Mouse (Mus musculus) intestine, postnatal 0 days (tissue): ENCODE results near the gene Tuba3a. TPM values are rescaled to one million over a fixed set of nuclear protein-coding genes. Genes with fewer than 3 reads are reported as not detected.

Source experiments
- ATAC-seq: fragments of 200-750 bp; cut with Nextera tagmentation; 2 replicates; pipeline ENCODE4 v1.8.0; 2017; ENCODE audit warnings: mild to moderate bottlenecking, moderate TSS enrichment, moderate library complexity
- H3K27ac ChIP-seq: fragments of 300-500 bp; sonication (generic); 2 replicates; pipeline ENCODE4 v1.5.1; 2014; ENCODE audit warnings: mild to moderate bottlenecking, low read depth, low read length, moderate library complexity
- H3K27me3 ChIP-seq: fragments of 300-500 bp; sonication (generic); replicated peaks from 2 replicates; pipeline ENCODE4 v1.6.1; 2014; ENCODE audit warnings: low read length, mixed read lengths; ENCODE audit not compliant: control insufficient read depth, insufficient read depth
- H3K36me3 ChIP-seq: fragments of 300-500 bp; sonication (generic); 2 replicates; pipeline ENCODE4 v1.6.1; 2014; ENCODE audit warnings: mild to moderate bottlenecking, moderate library complexity; ENCODE audit not compliant: control insufficient read depth, insufficient read depth
- H3K4me1 ChIP-seq: fragments of 300-500 bp; sonication (generic); replicated peaks from 2 replicates; pipeline ENCODE4 v1.6.1; 2014; ENCODE audit warnings: antibody characterized with exemption, low read length, mixed read lengths; ENCODE audit not compliant: control insufficient read depth, insufficient read depth
- H3K4me2 ChIP-seq: fragments of 300-500 bp; sonication (generic); replicated peaks from 2 replicates; pipeline ENCODE4 v1.6.1; 2014; ENCODE audit warnings: low read depth, mild to moderate bottlenecking, moderate library complexity
- H3K4me3 ChIP-seq: fragments of 300-500 bp; sonication (generic); 2 replicates; pipeline ENCODE4 v1.5.1; 2014; ENCODE audit warnings: low read depth, low read length
- H3K9ac ChIP-seq: fragments of 300-500 bp; sonication (generic); 2 replicates; pipeline ENCODE4 v1.6.1; 2014; ENCODE audit warnings: mild to moderate bottlenecking, low read depth, low read length
- H3K9me3 ChIP-seq: fragments of 300-500 bp; sonication (generic); 2 replicates; pipeline ENCODE4 v1.6.1; 2016; ENCODE audit warnings: mixed run types; ENCODE audit not compliant: control insufficient read depth
- CTCF ChIP-seq: sonication (generic); IDR thresholded peaks from 2 replicates; pipeline ENCODE4 v1.5.1; 2016; ENCODE audit warnings: low read depth, mild to moderate bottlenecking, control low read depth, antibody characterized with exemption, moderate library complexity
- WGBS: fragments of 180-500 bp; shearing (Covaris S2); extraction: QIAGEN DNeasy Blood & Tissue Kit; methylation state at CpG from one replicate; pipeline ENCODE4 v1.1.7; 2014; 5-methylcytosine and 5-hydroxymethylcytosine counted together
- polyA plus RNA-seq: library from polyadenylated mRNA; unstranded; fragments of >200 nt; fragmentation: Nextera tagmentation; extraction: Ambion mirVana; gene quantifications from 2 replicates; pipeline ENCODE4 v1.2.1, GENCODE M21; 2015

The Tuba3a gene
- polyA plus RNA-seq, 1 experiment from 2014 or later = not detected

GRCm38 (mm10) chr6:125252711-125253110 lies 33.1 kb downstream of the Tuba3a start:
- H3K36me3 ChIP-seq = no peaks in the 10 kb centered on the region
- TF ChIP-seq CTCF = no peak
- H3K27me3 ChIP-seq = no peaks in the 10 kb centered on the region
- 83% methylated on average over 8 of the region's 8 CpGs for WGBS
- no peak for ATAC-seq
- no peak overlapping the region for H3K27ac ChIP-seq
- 0 out of 2 replicates have a peak, but pooled peaks cover 3% of the 10 kb centered on the region for H3K4me1 ChIP-seq
- H3K9ac ChIP-seq = no peak overlapping the region
- no peak overlapping the region for H3K4me3 ChIP-seq
- H3K9me3 ChIP-seq = no peaks in the 10 kb centered on the region
- no peak overlapping the region for H3K4me2 ChIP-seq

- H3K4me3 ChIP-seq = no peak overlapping the region
- no peaks in the 10 kb centered on the region for H3K27me3 ChIP-seq
- H3K9me3 ChIP-seq = no peaks in the 10 kb centered on the region
- H3K4me1 ChIP-seq = no peaks in the 10 kb centered on the region
- H3K9ac ChIP-seq = no peak overlapping the region
- H3K36me3 ChIP-seq = no peaks in the 10 kb centered on the region
- 91% methylated on average over 3 of the region's 3 CpGs for WGBS
- no peak overlapping the region for H3K4me2 ChIP-seq
- ATAC-seq = no peak
- H3K27ac ChIP-seq = no peak overlapping the region
- no peak for TF ChIP-seq CTCF
These were observed 33.6 kb downstream of the Tuba3a start for GRCm38 (mm10) chr6:125252285-125252684.

- Histone ChIP-seq H3K4me2 (no peak overlapping the region), H3K9ac (no peak overlapping the region), H3K27me3 (no peaks in the 10 kb centered on the region), H3K27ac (no peak overlapping the region), H3K36me3 (no peaks in the 10 kb centered on the region), H3K9me3 (no peaks in the 10 kb centered on the region), H3K4me1 (no peaks in the 10 kb centered on the region), H3K4me3 (no peak overlapping the region)
- TF ChIP-seq CTCF = no peak
- no peak for ATAC-seq
- WGBS = 39% methylated on average over 1 of the region's 1 CpGs
These were observed 41.3 kb downstream of the Tuba3a start for GRCm38 (mm10) chr6:125244551-125244950.

- Histone ChIP-seq H3K27me3 (no peaks in the 10 kb centered on the region), H3K4me2 (no peak overlapping the region), H3K9me3 (no peaks in the 10 kb centered on the region), H3K9ac (no peak overlapping the region), H3K27ac (no peak overlapping the region), H3K4me1 (no peaks in the 10 kb centered on the region), H3K4me3 (no peak overlapping the region), H3K36me3 (no peaks in the 10 kb centered on the region)
- ATAC-seq = no peak
- 79% methylated on average over 8 of the region's 8 CpGs for WGBS
- no peak for TF ChIP-seq CTCF
These were observed 44.3 kb downstream of the Tuba3a start for GRCm38 (mm10) chr6:125241566-125241965.

GRCm38 (mm10) chr6:125240617-125241016 lies 45.2 kb downstream of the Tuba3a start:
- Histone ChIP-seq H3K4me2 (no peak overlapping the region), H3K4me3 (no peak overlapping the region), H3K9me3 (no peaks in the 10 kb centered on the region), H3K36me3 (no peaks in the 10 kb centered on the region), H3K27ac (no peak overlapping the region), H3K27me3 (no peaks in the 10 kb centered on the region), H3K9ac (no peak overlapping the region), H3K4me1 (no peaks in the 10 kb centered on the region)
- no peak for TF ChIP-seq CTCF
- ATAC-seq = no peak
- WGBS = 79% methylated on average over 5 of the region's 5 CpGs

- H3K36me3 ChIP-seq = no peaks in the 10 kb centered on the region
- H3K9ac ChIP-seq = no peak overlapping the region
- no peaks in the 10 kb centered on the region for H3K9me3 ChIP-seq
- no peaks in the 10 kb centered on the region for H3K27me3 ChIP-seq
- no peak overlapping the region for H3K4me3 ChIP-seq
- H3K4me1 ChIP-seq = no peaks in the 10 kb centered on the region
- no peak overlapping the region for H3K27ac ChIP-seq
- H3K4me2 ChIP-seq = no peak overlapping the region
- ATAC-seq = no peak
- TF ChIP-seq CTCF = no peak
- WGBS = 89% methylated on average over 5 of the region's 5 CpGs
These were observed 46.3 kb downstream of the Tuba3a start for GRCm38 (mm10) chr6:125239547-125239946.

GRCm38 (mm10) chr6:125238396-125238795 lies 47.4 kb downstream of the Tuba3a start:
- no peaks in the 10 kb centered on the region for H3K4me1 ChIP-seq
- H3K9ac ChIP-seq = no peak overlapping the region
- no peak for ATAC-seq
- H3K9me3 ChIP-seq = no peaks in the 10 kb centered on the region
- H3K4me3 ChIP-seq = no peak overlapping the region
- WGBS = 48% methylated on average over 6 of the region's 6 CpGs
- no peak overlapping the region for H3K27ac ChIP-seq
- H3K27me3 ChIP-seq = no peaks in the 10 kb centered on the region
- H3K4me2 ChIP-seq = no peak overlapping the region
- peak; percentile 25; the same call in 1 of the 2 replicates for TF ChIP-seq CTCF
- H3K36me3 ChIP-seq = no peaks in the 10 kb centered on the region
